Mouse (Mus musculus) hindbrain, embryonic 13.5 days (tissue): ENCODE data around the gene Arrdc4. TPM values are rescaled to one million over a fixed set of nuclear protein-coding genes. Genes with fewer than 3 reads are reported as not detected.

Experiments used
- ATAC-seq: fragments of 200-750 bp; cut with Nextera tagmentation; 2 replicates; pipeline ENCODE4 v1.8.0; 2017; ENCODE audit warnings: moderate TSS enrichment; ENCODE audit not compliant: low FRiP score
- H3K27ac ChIP-seq: fragments of 300-500 bp; sonication (generic); 2 replicates; pipeline ENCODE4 v1.5.1; 2015; ENCODE audit warnings: inconsistent platforms, mild to moderate bottlenecking, moderate library complexity
- H3K27me3 ChIP-seq: fragments of 300-500 bp; sonication (generic); 2 replicates; pipeline ENCODE4 v1.6.1; 2015; ENCODE audit warnings: mild to moderate bottlenecking, inconsistent platforms
- H3K36me3 ChIP-seq: fragments of 300-500 bp; sonication (generic); 2 replicates; pipeline ENCODE4 v1.6.1; 2015; ENCODE audit warnings: mild to moderate bottlenecking, inconsistent platforms
- H3K4me1 ChIP-seq: fragments of 300-500 bp; sonication (generic); replicated peaks from 2 replicates; pipeline ENCODE4 v1.6.1; 2015; ENCODE audit warnings: inconsistent platforms
- H3K4me2 ChIP-seq: fragments of 300-500 bp; sonication (generic); 2 replicates; pipeline ENCODE4 v1.6.1; 2015; ENCODE audit warnings: inconsistent platforms, mild to moderate bottlenecking, moderate library complexity
- H3K4me3 ChIP-seq: fragments of 300-500 bp; sonication (generic); 2 replicates; pipeline ENCODE4 v1.5.1; 2015; ENCODE audit warnings: mild to moderate bottlenecking, inconsistent platforms
- H3K9ac ChIP-seq: fragments of 300-500 bp; sonication (generic); 2 replicates; pipeline ENCODE4 v1.6.1; 2015; ENCODE audit warnings: mild to moderate bottlenecking, inconsistent platforms
- H3K9me3 ChIP-seq: fragments of 300-500 bp; sonication (generic); 2 replicates; pipeline ENCODE4 v1.6.1; 2016; ENCODE audit warnings: inconsistent platforms
- WGBS: fragments of 180-500 bp; shearing (Covaris S2); methylation state at CpG from one replicate; pipeline ENCODE4 v1.1.7; 2015; 5-methylcytosine and 5-hydroxymethylcytosine counted together
- polyA plus RNA-seq: library from polyadenylated mRNA; unstranded; fragments of >200 nt; fragmentation: Nextera tagmentation; extraction: Ambion mirVana; gene quantifications from 2 replicates; pipeline ENCODE4 v1.2.1, GENCODE M21; 2015

Arrdc4 gene
- polyA plus RNA-seq, 1 experiment from 2014 or later, result 26.3 TPM

- Histone ChIP-seq H3K9ac (no peak overlapping the region), H3K27ac (no peak overlapping the region), H3K36me3 (no peaks in the 10 kb centered on the region), H3K9me3 (no peaks in the 10 kb centered on the region), H3K27me3 (no peaks in the 10 kb centered on the region), H3K4me1 (no peaks in the 10 kb centered on the region), H3K4me3 (no peak overlapping the region), H3K4me2 (no peak overlapping the region)
- ATAC-seq, result no peak
- 90% methylated on average over 3 of the region's 3 CpGs for WGBS
Measured at GRCm38 (mm10) chr7:68697313-68697712, 51.7 kb downstream of the Arrdc4 start.

GRCm38 (mm10) chr7:68696908-68697307 lies 52.1 kb downstream of the Arrdc4 start:
- Histone ChIP-seq H3K27me3 (no peaks in the 10 kb centered on the region), H3K4me3 (no peak overlapping the region), H3K4me2 (no peak overlapping the region), H3K9me3 (no peaks in the 10 kb centered on the region), H3K4me1 (no peaks in the 10 kb centered on the region), H3K27ac (no peak overlapping the region), H3K36me3 (no peaks in the 10 kb centered on the region), H3K9ac (no peak overlapping the region)
- 73% methylated on average over 6 of the region's 6 CpGs for WGBS
- no peak for ATAC-seq

- no peak overlapping the region for H3K9ac ChIP-seq
- H3K4me3 ChIP-seq, result no peak overlapping the region
- no peaks in the 10 kb centered on the region for H3K4me1 ChIP-seq
- no peak for ATAC-seq
- no peak overlapping the region for H3K4me2 ChIP-seq
- no peaks in the 10 kb centered on the region for H3K9me3 ChIP-seq
- no peak overlapping the region for H3K27ac ChIP-seq
- H3K27me3 ChIP-seq, result no peaks in the 10 kb centered on the region
- H3K36me3 ChIP-seq, result no peaks in the 10 kb centered on the region
- 93% methylated on average over 5 of the region's 5 CpGs for WGBS
Measured at GRCm38 (mm10) chr7:68696446-68696845, 52.6 kb downstream of the Arrdc4 start.

GRCm38 (mm10) chr7:68692731-68693130 lies 56.3 kb downstream of the Arrdc4 start:
- Histone ChIP-seq H3K9me3 (peaks cover 3% of the 10 kb centered on the region; the same call in 1 of the 2 replicates), H3K4me2 (no peak overlapping the region), H3K27me3 (no peaks in the 10 kb centered on the region), H3K4me1 (no peaks in the 10 kb centered on the region), H3K9ac (no peak overlapping the region), H3K4me3 (no peak overlapping the region), H3K27ac (no peak overlapping the region), H3K36me3 (no peaks in the 10 kb centered on the region)
- 45% methylated on average over 4 of the region's 4 CpGs for WGBS
- ATAC-seq, result no peak

GRCm38 (mm10) chr7:68691454-68691853 lies 57.6 kb downstream of the Arrdc4 start:
- WGBS, result 91% methylated on average over 1 of the region's 1 CpGs
- peaks cover 8% of the 10 kb centered on the region for H3K4me1 ChIP-seq
- peaks cover 3% of the 10 kb centered on the region; the same call in 1 of the 2 replicates for H3K9me3 ChIP-seq
- H3K27ac ChIP-seq, result no peak overlapping the region
- H3K4me2 ChIP-seq, result no peak overlapping the region
- H3K4me3 ChIP-seq, result no peak overlapping the region
- no peaks in the 10 kb centered on the region for H3K36me3 ChIP-seq
- no peak overlapping the region for H3K9ac ChIP-seq
- H3K27me3 ChIP-seq, result no peaks in the 10 kb centered on the region
- no peak for ATAC-seq

GRCm38 (mm10) chr7:68687140-68687611 lies 61.9 kb downstream of the Arrdc4 start:
- Histone ChIP-seq H3K4me2 (no peak overlapping the region), H3K36me3 (no peaks in the 10 kb centered on the region), H3K27ac (no peak overlapping the region), H3K9ac (no peak overlapping the region), H3K4me1 (peaks cover 17% of the 10 kb centered on the region), H3K4me3 (no peak overlapping the region), H3K9me3 (peaks cover 3% of the 10 kb centered on the region; the same call in 1 of the 2 replicates), H3K27me3 (no peaks in the 10 kb centered on the region)
- ATAC-seq, result peak; percentile 81
- 53% methylated on average over 4 of the region's 4 CpGs for WGBS
